Mouse (Mus musculus) neutrophil, adult 59 days (primary cell): Measurements from ENCODE around the gene Hand2. TPM values are rescaled to one million over a fixed set of nuclear protein-coding genes. Genes with fewer than 3 reads are reported as not detected.

Experiments used
- total RNA-seq, 2 experiments: library from RNA; stranded (reverse); gene quantifications; 1 replicate in 1 of 2; 2 replicates in 1 of 2; pipeline ENCODE4 v1.2.4; 2023

The Hand2 gene
- not detected for total RNA-seq

DNA sequence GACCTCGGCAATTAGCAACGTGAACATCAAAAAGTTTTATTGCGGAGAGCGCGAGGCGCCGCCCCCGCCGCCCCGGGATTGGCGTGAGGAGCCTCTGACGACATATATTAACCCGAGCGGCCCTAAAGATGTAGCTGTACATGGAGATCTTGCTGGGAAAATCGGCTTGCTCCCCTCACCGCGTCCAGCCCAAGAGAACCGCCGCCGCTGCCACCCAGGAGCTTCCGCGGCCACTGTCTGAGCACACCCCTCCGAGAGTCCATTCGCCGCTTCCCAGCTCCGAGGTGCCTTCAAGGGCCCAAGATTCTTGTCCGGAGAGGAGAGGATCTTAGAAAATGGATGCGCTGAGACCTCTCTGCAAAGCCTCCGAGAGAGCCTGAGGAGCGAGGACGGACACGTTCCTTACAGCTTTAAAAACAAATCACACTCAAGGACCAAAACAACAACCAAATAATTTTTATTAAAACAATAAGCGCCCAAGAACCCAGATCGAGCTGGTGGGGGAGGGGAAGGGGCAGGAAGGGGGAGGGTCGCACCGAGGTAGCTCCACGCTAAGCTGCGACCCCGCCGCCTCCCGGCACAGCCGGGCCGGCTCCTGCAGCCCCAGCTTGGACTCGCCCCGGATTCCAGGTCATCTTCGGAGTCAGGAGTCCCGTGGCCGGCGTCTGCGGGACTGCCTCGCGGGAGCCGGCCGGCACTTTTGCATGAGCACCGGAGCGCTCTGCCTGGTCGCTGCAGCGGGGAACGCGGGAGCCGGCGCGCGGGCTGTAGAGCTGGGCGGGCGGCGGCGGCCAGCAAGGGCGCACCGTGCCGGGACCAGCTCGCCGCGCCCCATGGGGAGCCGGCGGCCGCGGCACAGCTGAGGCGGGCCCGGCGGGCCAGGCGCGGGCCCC is at the start of gene Hand2:
Gene Hand2, plus strand, starts transcription at position 133 of the 893 bp plus-strand sequence.

Other genes with a start within 250 kb of the Hand2 start
- gene Scrg1, start 134.9 kb downstream of the Hand2 start, total RNA-seq: 10 to 100 TPM; 31.3 to 42.3 TPM
- gene Sap30, start 166.9 kb downstream of the Hand2 start, total RNA-seq: 10 to 100 TPM; 44.6 to 56.8 TPM
- 100 to 1,000 TPM; 848 to 870 TPM for gene Hmgb2, start 190.9 kb downstream of the Hand2 start, total RNA-seq